Mouse (Mus musculus) lung, postnatal 0 days (tissue): ENCODE measurements around the gene Grik2.

Experiments used
- CTCF ChIP-seq: IDR thresholded peaks from 2 replicates; pipeline ENCODE4 v1.5.1; 2016; ENCODE audit warnings: antibody characterized with exemption, mild to moderate bottlenecking
- EP300 ChIP-seq: IDR thresholded peaks from 2 replicates; pipeline ENCODE4 v1.6.1; 2016; ENCODE audit warnings: antibody characterized with exemption, mild to moderate bottlenecking, control low read depth

DNA sequence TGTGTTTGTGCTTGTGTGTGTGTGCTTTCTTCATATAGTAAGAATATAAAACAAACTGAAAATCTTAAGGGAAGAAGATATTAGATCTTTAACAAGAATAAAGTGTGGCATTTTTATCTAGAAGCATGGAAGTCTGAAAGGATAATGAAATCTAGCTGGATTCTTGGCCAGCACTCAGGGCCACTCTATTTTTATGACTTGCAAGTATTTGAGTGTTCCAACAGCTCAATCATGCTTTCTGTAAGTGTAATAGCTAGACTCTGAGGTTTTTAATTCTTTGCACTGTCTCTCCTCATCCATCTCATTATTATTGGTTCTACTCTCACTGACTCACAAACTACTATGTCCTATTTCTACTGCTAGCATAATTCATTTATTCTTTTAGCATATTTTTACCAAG lies 5.6 kb upstream of the Grik2 start:
- TF ChIP-seq CTCF (no peak), EP300 (no peak)
